Mouse (Mus musculus) MEL (cell line): ENCODE results near the gene Gpatch2l. TPM values are rescaled to one million over a fixed set of nuclear protein-coding genes. Genes with fewer than 3 reads are reported as not detected.
A peak's percentile ranks its signal among the peaks of the same experiment; 100 is the strongest.

Experiments used
- DNase-seq: peaks from one replicate; pipeline ENCODE4 v3.0.0; 2011; ENCODE audit warnings: low read depth, low spot score
- H3K27ac ChIP-seq: 2 replicates; pipeline ENCODE4 v1.5.1; 2012; ENCODE audit warnings: low read depth, mild to moderate bottlenecking, control low read depth, low read length, moderate library complexity; ENCODE audit not compliant: control insufficient read depth
- H3K27me3 ChIP-seq, 2 experiments: fragments of 150-350 bp in 1 of 2; sonication (generic) in 1 of 2; 2 replicates each; pipeline ENCODE4 v1.6.1; 2012; ENCODE audit warnings: low read length in 2 of 2, mild to moderate bottlenecking in 2 of 2, improper control_type of control experiment in 1 of 2, moderate library complexity in 1 of 2; ENCODE audit not compliant: insufficient read depth in 2 of 2, control insufficient read depth in 1 of 2
- H3K36me3 ChIP-seq, 2 experiments: 2 replicates each; pipeline ENCODE4 v1.6.1; 2012 to 2014; ENCODE audit warnings: low read length in 2 of 2, improper control_type of control experiment in 1 of 2, inconsistent platforms in 1 of 2, mild to moderate bottlenecking in 1 of 2; ENCODE audit not compliant: insufficient read depth in 2 of 2, control insufficient read depth in 1 of 2
- H3K4me1 ChIP-seq, 2 experiments: fragments of 150-350 bp in 1 of 2; sonication (generic) in 1 of 2; 2 replicates each; pipeline ENCODE4 v1.6.1; 2012; ENCODE audit warnings: low read length in 2 of 2, improper control_type of control experiment in 1 of 2, mild to moderate bottlenecking in 1 of 2; ENCODE audit not compliant: insufficient read depth in 2 of 2, control insufficient read depth in 1 of 2
- H3K4me3 ChIP-seq, 2 experiments: fragments of 150-350 bp in 1 of 2; sonication (generic) in 1 of 2; 2 replicates each; pipeline ENCODE4 v1.5.1; 2012; ENCODE audit warnings: low read depth in 2 of 2, low read length in 2 of 2, mild to moderate bottlenecking in 2 of 2, moderate library complexity in 2 of 2, control low read depth in 1 of 2, improper control_type of control experiment in 1 of 2; ENCODE audit not compliant: control insufficient read depth in 1 of 2, insufficient read depth in 1 of 2
- H3K79me2 ChIP-seq: 2 replicates; pipeline ENCODE4 v1.6.1; 2012; ENCODE audit warnings: mild to moderate bottlenecking, low read length, moderate library complexity; ENCODE audit not compliant: control insufficient read depth, poor library complexity, insufficient read depth
- H3K9ac ChIP-seq: 2 replicates; pipeline ENCODE4 v1.6.1; 2012; ENCODE audit warnings: low read depth, mild to moderate bottlenecking, control low read depth, low read length, moderate library complexity; ENCODE audit not compliant: control insufficient read depth, poor library complexity, severe bottlenecking
- H3K9me3 ChIP-seq: fragments of 150-350 bp; sonication (generic); replicated peaks from 2 replicates; pipeline ENCODE4 v1.6.1; 2012; ENCODE audit warnings: mild to moderate bottlenecking, low read length, improper control_type of control experiment, moderate library complexity; ENCODE audit not compliant: insufficient read depth
- BHLHE40 ChIP-seq: IDR thresholded peaks from 2 replicates; pipeline ENCODE4 v1.6.1; 2012; ENCODE audit warnings: low read depth, mild to moderate bottlenecking, inconsistent platforms, low read length, improper control_type of control experiment, borderline replicate concordance
- CTCF ChIP-seq, 3 experiments: IDR thresholded peaks in 2 of 3; conservative IDR thresholded peaks in 1 of 3; 2 replicates each; pipeline ENCODE4 v1.5.1; 2011 to 2012; ENCODE audit warnings: low read length in 3 of 3, low read depth in 2 of 3, mild to moderate bottlenecking in 2 of 3, improper control_type of control experiment in 1 of 3, inconsistent platforms in 1 of 3, mixed read lengths in 1 of 3, moderate library complexity in 1 of 3; ENCODE audit not compliant: control insufficient read depth in 1 of 3, insufficient read depth in 1 of 3, poor library complexity in 1 of 3, severe bottlenecking in 1 of 3
- E2F4 ChIP-seq: IDR thresholded peaks from 2 replicates; pipeline ENCODE4 v1.6.1; 2011; ENCODE audit warnings: low read depth, low read length, improper control_type of control experiment, borderline replicate concordance
- ELF1 ChIP-seq: IDR thresholded peaks from 2 replicates; pipeline ENCODE4 v1.6.1; 2014; ENCODE audit warnings: low read depth, mild to moderate bottlenecking, inconsistent platforms, low read length, improper control_type of control experiment, moderate library complexity
- EP300 ChIP-seq, 2 experiments: IDR thresholded peaks; 2 replicates each; pipeline ENCODE4 v1.6.1; 2011; ENCODE audit warnings: improper control_type of control experiment in 2 of 2, low read length in 2 of 2, low read depth in 1 of 2, mild to moderate bottlenecking in 1 of 2
- ETS1 ChIP-seq: IDR thresholded peaks from 2 replicates; pipeline ENCODE4 v1.6.1; 2012; ENCODE audit warnings: low read depth, mild to moderate bottlenecking, inconsistent platforms, low read length, improper control_type of control experiment, moderate library complexity
- GABPA ChIP-seq: IDR thresholded peaks from 2 replicates; pipeline ENCODE4 v1.6.1; 2012; ENCODE audit warnings: low read depth, mild to moderate bottlenecking, inconsistent platforms, low read length, improper control_type of control experiment, moderate library complexity
- GATA1 ChIP-seq: IDR thresholded peaks from 2 replicates; pipeline ENCODE4 v1.6.1; 2011; ENCODE audit warnings: low read depth, low read length, improper control_type of control experiment
- JUND ChIP-seq: IDR thresholded peaks from 2 replicates; pipeline ENCODE4 v1.6.1; 2011; ENCODE audit warnings: low read depth, mild to moderate bottlenecking, improper control_type of control experiment, low read length
- MAX ChIP-seq: IDR thresholded peaks from 2 replicates; pipeline ENCODE4 v1.6.1; 2011; ENCODE audit warnings: low read length, improper control_type of control experiment
- MAZ ChIP-seq: IDR thresholded peaks from 2 replicates; pipeline ENCODE4 v1.6.1; 2012; ENCODE audit warnings: low read depth, mild to moderate bottlenecking, inconsistent platforms, low read length, improper control_type of control experiment
- MEF2A ChIP-seq: IDR thresholded peaks from 2 replicates; pipeline ENCODE4 v1.6.1; 2014; ENCODE audit warnings: low read depth, mild to moderate bottlenecking, inconsistent platforms, low read length, improper control_type of control experiment; ENCODE audit not compliant: poor library complexity, insufficient replicate concordance, severe bottlenecking; ENCODE audit errors: extremely low read depth
- MXI1 ChIP-seq: IDR thresholded peaks from 2 replicates; pipeline ENCODE4 v1.6.1; 2011; ENCODE audit warnings: mild to moderate bottlenecking, low read depth, low read length, improper control_type of control experiment
- MYB ChIP-seq: IDR thresholded peaks from 2 replicates; pipeline ENCODE4 v1.6.1; 2011; ENCODE audit warnings: mild to moderate bottlenecking, low read depth, low read length, improper control_type of control experiment
- MYC ChIP-seq: IDR thresholded peaks from 2 replicates; pipeline ENCODE4 v1.6.1; 2011; ENCODE audit warnings: low read depth, mild to moderate bottlenecking, low read length, improper control_type of control experiment, moderate library complexity
- NELFE ChIP-seq: IDR thresholded peaks from 2 replicates; pipeline ENCODE4 v1.6.1; 2011; ENCODE audit warnings: low read depth, low read length, improper control_type of control experiment
- NRF1 ChIP-seq: IDR thresholded peaks from 2 replicates; pipeline ENCODE4 v1.6.1; 2014; ENCODE audit warnings: low read depth, mild to moderate bottlenecking, inconsistent platforms, low read length, improper control_type of control experiment, moderate library complexity; ENCODE audit not compliant: poor library complexity, insufficient read depth, severe bottlenecking
- POLR2A ChIP-seq, 2 experiments: IDR thresholded peaks; 2 replicates each; pipeline ENCODE4 v1.6.1; 2011 to 2012; ENCODE audit warnings: low read length in 2 of 2, mild to moderate bottlenecking in 2 of 2, control low read depth in 1 of 2, improper control_type of control experiment in 1 of 2, low read depth in 1 of 2, moderate library complexity in 1 of 2; ENCODE audit not compliant: control insufficient read depth in 1 of 2, insufficient read depth in 1 of 2, poor library complexity in 1 of 2
- POLR2AphosphoS5 ChIP-seq: IDR thresholded peaks from 2 replicates; pipeline ENCODE4 v1.6.1; 2012; ENCODE audit warnings: low read depth, borderline replicate concordance, mild to moderate bottlenecking, inconsistent platforms, low read length, moderate library complexity, mixed read lengths
- RAD21 ChIP-seq: IDR thresholded peaks from 2 replicates; pipeline ENCODE4 v1.6.1; 2011; ENCODE audit warnings: mild to moderate bottlenecking, low read depth, low read length, improper control_type of control experiment
- SIN3A ChIP-seq: IDR thresholded peaks from 2 replicates; pipeline ENCODE4 v1.6.1; 2012; ENCODE audit warnings: low read length, improper control_type of control experiment, inconsistent platforms
- SMC3 ChIP-seq: IDR thresholded peaks from 2 replicates; pipeline ENCODE4 v1.6.1; 2011; ENCODE audit warnings: low read depth, low read length, improper control_type of control experiment
- TAL1 ChIP-seq: IDR thresholded peaks from 2 replicates; pipeline ENCODE4 v1.6.1; 2012; ENCODE audit warnings: mild to moderate bottlenecking, inconsistent platforms, low read length, moderate library complexity, mixed read lengths
- TBP ChIP-seq: IDR thresholded peaks from 2 replicates; pipeline ENCODE4 v1.8.0; 2011; ENCODE audit warnings: low read depth, low read length, improper control_type of control experiment
- UBTF ChIP-seq: IDR thresholded peaks from 2 replicates; pipeline ENCODE4 v1.6.1; 2012; ENCODE audit warnings: low read depth, mild to moderate bottlenecking, inconsistent platforms, low read length, improper control_type of control experiment, moderate library complexity, borderline replicate concordance; ENCODE audit not compliant: insufficient read depth
- USF2 ChIP-seq, 2 experiments: IDR thresholded peaks; 2 replicates each; pipeline ENCODE4 v1.6.1; 2011 to 2012; ENCODE audit warnings: improper control_type of control experiment in 2 of 2, low read length in 2 of 2, borderline replicate concordance in 1 of 2, inconsistent platforms in 1 of 2, low read depth in 1 of 2, mild to moderate bottlenecking in 1 of 2; ENCODE audit not compliant: insufficient read depth in 1 of 2
- ZNF384 ChIP-seq: IDR thresholded peaks from 2 replicates; pipeline ENCODE4 v1.6.1; 2012; ENCODE audit warnings: low read depth, mild to moderate bottlenecking, inconsistent platforms, low read length, improper control_type of control experiment
- polyA plus RNA-seq, 2 experiments: library from polyadenylated mRNA; stranded (reverse) in 1 of 2; unstranded in 1 of 2; fragments of >175 nt in 1 of 2; fragments of >200 nt in 1 of 2; gene quantifications; 2 replicates each; pipeline versions ENCODE4 v1.2.1 to v1.2.4; 2012; ENCODE audit warnings: low replicate concordance in 2 of 2, low read depth in 1 of 2; ENCODE audit not compliant: insufficient read length in 2 of 2, insufficient read depth in 1 of 2, missing spikeins in 1 of 2
- total RNA-seq: library from RNA; depleted of rRNA; stranded (reverse); fragments of 300-350 nt; gene quantifications from 2 replicates; pipeline ENCODE4 v1.2.3, GENCODE M21; 2012

Gene Gpatch2l
- total and polyA plus RNA-seq, 3 experiments = 15.5 to 50.5 (median 18.6) TPM

- peak overlapping the region; percentile 65 for H3K27ac ChIP-seq
- no peaks in the 10 kb centered on the region for H3K79me2 ChIP-seq
- H3K4me3 ChIP-seq = peak overlapping the region; percentile 72 to 90
- H3K9me3 ChIP-seq = no peaks in the 10 kb centered on the region
- TF ChIP-seq MAX (peak; percentile 74; the same call in 1 of the 2 replicates), EP300 (IDR thresholded peaks at IDR 0.05; ENCODE audit: low read depth in 1 of 2, low read length in 2 of 2) (no peak), MXI1 (0 out of 2 replicates have a peak, but pooled peaks have one; percentile 31), ZNF384 (no peak), GATA1 (no peak), MEF2A (no peak), MYB (no peak), E2F4 (no peak), MYC (no peak), UBTF (no peak), BHLHE40 (peak; percentile 53; the same call in 1 of the 2 replicates)
- H3K4me1 ChIP-seq = peaks cover 0 to 3% of the 10 kb centered on the region in 2 experiments; a peak in 1 of 4 replicates
- no peaks in the 10 kb centered on the region for H3K27me3 ChIP-seq
- peak; percentile 63 for DNase-seq
- H3K36me3 ChIP-seq = no peaks in the 10 kb centered on the region
- H3K9ac ChIP-seq = peak overlapping the region; percentile 68
Observed at GRCm38 (mm10) chr12:86305045-86305444, 63.4 kb downstream of the Gpatch2l start.

- Histone ChIP-seq H3K9me3 (no peaks in the 10 kb centered on the region), H3K9ac (peak overlapping the region; percentile 68), H3K79me2 (no peaks in the 10 kb centered on the region), H3K4me3 (peak overlapping the region; percentile 72 to 90), H3K27me3 (no peaks in the 10 kb centered on the region), H3K27ac (peak overlapping the region; percentile 65), H3K36me3 (no peaks in the 10 kb centered on the region), H3K4me1 (peaks cover 0 to 3% of the 10 kb centered on the region in 2 experiments; a peak in 1 of 4 replicates)
- TF ChIP-seq NRF1 (no peak), ELF1 (peak; percentile 50), JUND (no peak), MAZ (no peak), SIN3A (no peak), ZNF384 (no peak), POLR2A (IDR thresholded peaks at IDR 0.05; ENCODE audit: control insufficient read depth in 1 of 2, insufficient read depth in 1 of 2, low read depth in 1 of 2, low read length in 2 of 2, poor library complexity in 1 of 2) (peak; percentile 41 to 67; a peak in 2 of 4 replicates), ETS1 (no peak), RAD21 (peak; percentile 23), TAL1 (no peak), USF2 (IDR thresholded peaks at IDR 0.05; ENCODE audit: borderline replicate concordance in 1 of 2, insufficient read depth in 1 of 2, low read depth in 1 of 2, low read length in 2 of 2) (no peak), GABPA (no peak), POLR2AphosphoS5 (no peak), TBP (0 out of 2 replicates have a peak, but pooled peaks have one; percentile 23), NELFE (peak; percentile 57; the same call in 1 of the 2 replicates), SMC3 (0 out of 2 replicates have a peak, but pooled peaks have one; percentile 12), CTCF (IDR thresholded peaks at IDR 0.05 in 2 of 3, conservative IDR thresholded peaks at IDR 0.05 in 1 of 3; ENCODE audit: control insufficient read depth in 1 of 3, insufficient read depth in 1 of 3, low read depth in 2 of 3, low read length in 3 of 3, poor library complexity in 1 of 3, severe bottlenecking in 1 of 3) (peak; percentile 7 to 54 (median 43); a peak in 4 of 6 replicates)
- peak; percentile 83 for DNase-seq
Observed at GRCm38 (mm10) chr12:86305635-86306243, 64.1 kb downstream of the Gpatch2l start.
